Mouse (Mus musculus): ENCODE measurements around the gene Ntn5.

GRCm38 (mm10) chr7:45715741-45716459 is 32.1 kb downstream of the Ntn5 start:
- TF ChIP-seq ZC3H11A (IDR thresholded peaks at IDR 0.05; ENCODE audit: borderline replicate concordance, low read depth, low read length) (no peak), MAFK (IDR thresholded peaks at IDR 0.05; ENCODE audit: insufficient read depth, low read depth, low read length) (no peak), ZNF384 (IDR thresholded peaks at IDR 0.05; ENCODE audit: low read depth, low read length) (no peak), CHD2 (IDR thresholded peaks at IDR 0.05; ENCODE audit: low read depth, low read length) (no peak), HCFC1 (IDR thresholded peaks at IDR 0.05; ENCODE audit: borderline replicate concordance, insufficient read depth, low read length) (no peak)
